Mouse (Mus musculus) spleen, postnatal 0 days (tissue): Measurements from ENCODE around the gene Stom. TPM values are rescaled to one million over a fixed set of nuclear protein-coding genes. Genes with fewer than 3 reads are reported as not detected.

Source experiments
- polyA plus RNA-seq: library from polyadenylated mRNA; unstranded; fragments of >200 nt; fragmentation: Nextera tagmentation; extraction: Ambion mirVana; gene quantifications from 2 replicates; pipeline ENCODE4 v1.2.1, GENCODE M21; 2015

Stom gene
- 158 and 179 TPM in 2 replicates for polyA plus RNA-seq

GRCm38 (mm10) chr2:35336388-35337280 is at the start of gene Stom:
Stom (minus strand) TSS chr2:35336976.

GRCm38 (mm10) chr2:35367629-35368028 is 30.9 kb upstream of the Stom start, which contains the start of gene 4930568D16Rik:
4930568D16Rik (minus strand) TSS chr2:35367729.

Other genes with a start within 250 kb of the Stom start
- gene AI182371, start 235.4 kb downstream of the Stom start, polyA plus RNA-seq: 0.47 and 0.51 TPM in 2 replicates
- 21.1 and 24.2 TPM in 2 replicates for gene Cntrl, start 227.5 kb downstream of the Stom start, polyA plus RNA-seq
- 186 and 220 TPM in 2 replicates for gene Rab14, start 135.9 kb downstream of the Stom start, polyA plus RNA-seq
- gene Gsn, start 80.6 kb downstream of the Stom start, polyA plus RNA-seq: 126 and 163 TPM in 2 replicates
- gene 4930568D16Rik, start 30.8 kb upstream of the Stom start, polyA plus RNA-seq: not detected in 2 replicates
- gene 4930402F06Rik, start 60.2 kb upstream of the Stom start, polyA plus RNA-seq: not detected in 2 replicates
- 11.7 and 13.8 TPM in 2 replicates for gene Ggta1, start 126.3 kb upstream of the Stom start, polyA plus RNA-seq
- gene Dab2ip, start 221.3 kb upstream of the Stom start, polyA plus RNA-seq: 19.1 and 25.1 TPM in 2 replicates